In the genomic region with DNA sequence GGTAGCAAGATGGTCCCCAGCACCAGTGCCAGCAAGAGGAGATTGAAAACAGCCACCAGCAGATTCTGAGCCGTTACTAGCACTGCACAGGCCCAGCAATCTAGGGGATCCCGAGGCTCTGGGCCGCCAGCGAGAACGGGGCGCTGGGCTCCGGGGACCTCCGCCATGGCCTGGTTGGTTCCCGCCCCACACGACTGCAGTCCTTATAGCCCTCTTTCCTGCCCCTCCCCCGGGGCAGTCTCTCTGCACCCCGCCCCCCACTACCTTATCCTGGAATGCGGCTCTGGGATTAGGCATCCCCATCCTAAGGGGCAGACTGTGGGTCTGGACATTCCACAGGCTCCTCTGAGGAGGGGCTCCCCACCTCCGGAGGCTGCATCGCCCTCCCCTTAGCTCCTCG, we compare ENCODE assay signal across 8 mouse cellular contexts. TPM values are rescaled to one million over a fixed set of nuclear protein-coding genes. Genes with fewer than 3 reads are reported as not detected.
DNase-seq lines count a peak whose midpoint lies in the region; ATAC-seq and TF ChIP-seq lines count a peak whose summit lies in the region.

Gene Tmem88, minus strand, starts transcription at position 176 of the 400 bp plus-strand sequence.

- peak within 1 kb of the TSS; percentile 85 for H3K9ac ChIP-seq in kidney, embryonic 14.5 days (ENCODE audit: low read depth, low read length)

- no peaks in the 10 kb centered on the region for H3K9me3 ChIP-seq in heart, embryonic 10.5 days
- no peaks in the 10 kb centered on the region for H3K9me3 ChIP-seq in kidney, embryonic 14.5 days (ENCODE audit: control insufficient read depth, low read length)

- no peak for ATAC-seq in kidney, embryonic 14.5 days (ENCODE audit: low FRiP score, low TSS enrichment)

- peak within 1 kb of the TSS; percentile 79 for H3K4me2 ChIP-seq in kidney, embryonic 14.5 days (replicated peaks; ENCODE audit: low read depth, low read length)

- H3K4me1 ChIP-seq in testis, adult 2 months (ENCODE audit: control insufficient read depth, insufficient read depth, low read length) = peaks cover 32% of the 10 kb centered on the region
- H3K4me1 ChIP-seq in heart, embryonic 10.5 days = peaks cover 57% of the 10 kb centered on the region
- H3K4me1 ChIP-seq in kidney, embryonic 14.5 days (ENCODE audit: control insufficient read depth, insufficient read depth, low read length) = peaks cover 35% of the 10 kb centered on the region; the same call in 1 of the 2 replicates

- DNase-seq in testis, postnatal 14 days (ENCODE audit: low spot score) = no peak
- peak; percentile 77 for DNase-seq in embryo, embryonic 11 days
- no peak for DNase-seq in heart, embryonic 10.5 days (ENCODE audit: low spot score)
- DNase-seq in lung, postnatal 10 days = peak; percentile 73
- DNase-seq in yolk sac, embryonic 10.5 days (ENCODE audit: low spot score) = peak; percentile 82
- DNase-seq in layer of hippocampus, postnatal 10 days (ENCODE audit: low spot score in 2 of 2) = no peak

- H3K36me3 ChIP-seq in testis, adult 2 months (ENCODE audit: control insufficient read depth, insufficient read depth, low read length) = no peaks in the 10 kb centered on the region; the same call in 1 of the 2 replicates
- peaks cover 37% of the 10 kb centered on the region for H3K36me3 ChIP-seq in heart, embryonic 10.5 days
- H3K36me3 ChIP-seq in kidney, embryonic 14.5 days (ENCODE audit: control insufficient read depth, insufficient read depth, low read length) = peaks cover 34% of the 10 kb centered on the region

- TF ChIP-seq CTCF in testis, adult 2 months (IDR thresholded peaks at IDR 0.05; ENCODE audit: control insufficient read depth, insufficient read depth, insufficient replicate concordance, low read depth, low read length) = no peak

- peak within 1 kb of the TSS; percentile 91 for H3K4me3 ChIP-seq in testis, adult 2 months (ENCODE audit: control insufficient read depth, low read depth, low read length)
- H3K4me3 ChIP-seq in heart, embryonic 10.5 days = peak within 1 kb of the TSS; percentile 77
- H3K4me3 ChIP-seq in kidney, embryonic 14.5 days (ENCODE audit: low read length) = peak within 1 kb of the TSS; percentile 72

- H3K27me3 ChIP-seq in testis, adult 2 months (ENCODE audit: control insufficient read depth, insufficient read depth, low read length) = no peaks in the 10 kb centered on the region
- H3K27me3 ChIP-seq in heart, embryonic 10.5 days (ENCODE audit: insufficient read depth, poor library complexity, severe bottlenecking) = peaks cover 10% of the 10 kb centered on the region
- no peaks in the 10 kb centered on the region; the same call in 1 of the 2 replicates for H3K27me3 ChIP-seq in kidney, embryonic 14.5 days (ENCODE audit: control insufficient read depth, insufficient read depth, low read length)

- peak within 1 kb of the TSS; percentile 75 for H3K27ac ChIP-seq in testis, adult 2 months (ENCODE audit: control insufficient read depth, insufficient read depth, low read depth, low read length)
- H3K27ac ChIP-seq in heart, embryonic 10.5 days = peak within 1 kb of the TSS; percentile 99
- H3K27ac ChIP-seq in kidney, embryonic 14.5 days (ENCODE audit: low read depth, low read length) = peak within 1 kb of the TSS; percentile 37

- 1% methylated on average over 16 of the region's 16 CpGs for WGBS in heart, embryonic 10.5 days
- WGBS in kidney, embryonic 14.5 days = 15% methylated on average over 11 of the region's 16 CpGs

- TF ChIP-seq POLR2A in testis, adult 2 months (IDR thresholded peaks at IDR 0.05; ENCODE audit: control insufficient read depth, low read depth, low read length) = no peak

RNA-seq across cellular contexts. Expression of gene Tmem88, which starts in this region (rescaled TPM):
- polyA plus RNA-seq in testis, adult 2 months (2012; rRNA removed) = 2.0 and 2.4 TPM in 2 replicates
- polyA plus RNA-seq in heart, embryonic 10.5 days (2016; fragmentation: Nextera tagmentation; extraction: Ambion mirVana) = 38.9 and 52.5 TPM in 2 replicates
- 36.8 and 39.6 TPM in 2 replicates for polyA plus RNA-seq in kidney, embryonic 14.5 days (2014; fragmentation: Nextera tagmentation; extraction: Ambion mirVana)
- 1 to 10 TPM; 2.1 to 2.7 TPM for total RNA-seq in layer of hippocampus, postnatal 10 days (2021)

Comparison
In these comparisons a context has a peak if more than half of its experiments do, and no peak if none do; other contexts are left out.
1. RNA of gene Tmem88 (polyA plus RNA-seq): 38.9 to 52.5 TPM in heart, embryonic 10.5 days and 36.8 to 39.6 TPM in kidney, embryonic 14.5 days; 2.0 to 2.4 TPM in testis, adult 2 months; every median in the first group is over 10 times any median in the second.
2. H3K27ac ChIP-seq: peak in every context shown above with its lines; median percentile 99 in heart, embryonic 10.5 days; 75 in testis, adult 2 months; 37 in kidney, embryonic 14.5 days.
3. DNase-seq: peak in embryo, embryonic 11 days (single experiment), lung, postnatal 10 days (single experiment) and yolk sac, embryonic 10.5 days (single experiment); none in testis, postnatal 14 days (single experiment), heart, embryonic 10.5 days (single experiment) and layer of hippocampus, postnatal 10 days (0 of 2).
4. Peak in every context shown above with its lines, with median percentiles within 50 percentile points of each other: H3K4me3 ChIP-seq.